Mouse (Mus musculus) lung, adult 2 months (tissue): ENCODE results near the gene Per1.

Experiments
- CTCF ChIP-seq: fragments of 200-500 bp; IDR thresholded peaks from 2 replicates; pipeline ENCODE4 v1.5.1; 2011; ENCODE audit warnings: mild to moderate bottlenecking, low read length, control low read depth; ENCODE audit not compliant: insufficient read depth
- POLR2A ChIP-seq: fragments of 200-500 bp; IDR thresholded peaks from 2 replicates; pipeline ENCODE4 v1.6.1; 2011; ENCODE audit warnings: low read depth, mild to moderate bottlenecking, control low read depth, low read length, borderline replicate concordance; ENCODE audit errors: extremely low read depth

- TF ChIP-seq CTCF (no peak), POLR2A (no peak)
These were observed 5.3 kb upstream of the Per1 start for GRCm38 (mm10) chr11:69089616-69090290.
